Mouse (Mus musculus) ovary, postnatal 36 days (tissue): ENCODE results near the gene Pik3r5.

Source experiments
- DNase-seq: peaks from one replicate; pipeline ENCODE4 v3.0.0; 2022; ENCODE audit warnings: low spot score, mixed read lengths

Gene Pik3r5

DNA sequence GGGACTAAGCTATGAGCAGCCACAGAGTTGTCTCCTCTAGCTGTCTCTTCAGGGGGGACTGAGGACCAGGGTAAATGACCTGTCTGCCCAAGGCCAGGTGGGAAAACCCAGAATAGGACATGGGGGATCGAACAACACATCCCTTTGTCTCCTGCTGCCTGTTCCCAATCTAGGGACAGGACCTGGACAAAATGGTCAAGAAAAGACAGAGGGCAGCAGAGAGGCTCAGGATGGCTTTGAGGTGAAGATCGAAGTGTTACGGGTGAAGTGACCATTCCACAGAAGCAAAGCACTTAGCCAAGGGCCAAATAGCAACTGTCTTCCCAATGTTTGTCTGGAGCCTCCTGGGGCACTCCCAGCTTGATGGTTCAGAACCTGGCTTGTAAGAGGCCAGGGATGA is 54.2 kb downstream of the Pik3r5 start:
- DNase-seq = no peak

- no peak for DNase-seq
Observed at GRCm38 (mm10) chr11:68487720-68488119, 55.8 kb downstream of the Pik3r5 start.

DNA sequence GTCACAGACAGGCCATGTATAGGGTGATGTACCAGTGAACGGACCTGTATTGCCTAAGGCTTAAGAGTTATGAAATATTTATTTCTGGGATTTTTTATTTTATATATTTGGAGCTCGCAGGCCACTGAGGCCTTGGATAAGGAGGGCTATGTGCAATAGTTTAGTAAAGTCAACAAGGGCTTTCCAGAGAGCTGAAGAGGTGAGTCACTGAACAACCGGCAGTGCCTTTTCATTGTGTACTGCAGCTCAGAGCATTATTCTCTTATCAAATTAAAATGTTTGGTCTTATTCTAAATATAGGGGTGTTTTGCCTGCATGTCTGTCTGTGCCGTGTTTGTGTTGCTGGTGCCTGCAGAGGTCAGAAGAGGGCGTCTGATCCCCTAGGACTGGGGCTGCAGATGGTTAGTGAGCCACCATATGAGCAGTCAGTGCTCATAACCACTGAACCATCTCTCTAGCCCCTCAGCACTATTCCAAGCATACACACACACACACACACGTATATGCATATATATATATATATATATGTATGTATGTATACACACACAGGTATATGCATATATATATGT is 56.4 kb downstream of the Pik3r5 start:
- DNase-seq = no peak

DNA sequence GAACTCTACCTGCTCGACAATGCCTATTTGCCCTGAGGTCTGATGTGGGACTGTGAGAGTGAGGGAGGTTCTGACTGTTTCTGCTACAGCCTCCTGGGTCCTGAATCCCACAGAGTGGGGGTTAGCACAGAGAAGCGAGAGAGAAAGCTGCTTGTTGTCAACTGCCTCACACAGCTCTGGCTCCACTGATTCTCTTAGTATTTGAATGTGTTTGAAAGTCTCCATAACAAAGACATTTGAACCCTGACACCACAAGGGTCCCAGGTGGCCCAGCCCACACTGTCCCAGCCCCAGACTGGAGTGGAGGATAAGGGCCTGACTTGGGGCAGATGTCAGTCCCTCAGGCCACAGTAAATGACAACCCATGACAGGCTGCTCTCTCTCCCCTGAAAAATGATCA is 57.3 kb downstream of the Pik3r5 start:
- DNase-seq = no peak

GRCm38 (mm10) chr11:68492592-68492991 is 60.7 kb downstream of the Pik3r5 start:
- no peak for DNase-seq

DNA sequence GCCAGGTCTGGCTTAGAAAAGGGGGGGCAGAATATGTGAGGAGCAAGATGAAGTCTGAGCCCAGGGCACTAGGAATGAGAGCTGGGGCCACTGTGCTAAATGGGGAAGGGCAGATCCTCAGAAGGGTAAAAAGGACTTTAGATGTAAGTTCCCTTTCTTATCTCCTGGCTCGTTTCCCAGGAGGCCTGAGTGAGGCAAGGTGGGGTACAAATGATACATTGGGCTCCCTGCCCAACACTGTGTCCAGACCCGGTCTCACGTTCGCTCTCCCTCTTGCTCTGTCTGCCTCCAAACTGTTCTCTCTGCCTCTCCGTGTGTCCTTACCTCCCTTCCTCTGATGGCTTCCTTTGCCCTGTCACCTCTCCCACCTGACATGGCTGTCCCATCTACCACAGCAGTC is 61.8 kb downstream of the Pik3r5 start:
- no peak for DNase-seq

GRCm38 (mm10) chr11:68497081-68497480 is 65.2 kb downstream of the Pik3r5 start:
- no peak for DNase-seq

GRCm38 (mm10) chr11:68498517-68498916 is 66.6 kb downstream of the Pik3r5 start:
- no peak for DNase-seq

- DNase-seq = no peak
Observed at GRCm38 (mm10) chr11:68498999-68499699, 67.2 kb downstream of the Pik3r5 start.

DNA sequence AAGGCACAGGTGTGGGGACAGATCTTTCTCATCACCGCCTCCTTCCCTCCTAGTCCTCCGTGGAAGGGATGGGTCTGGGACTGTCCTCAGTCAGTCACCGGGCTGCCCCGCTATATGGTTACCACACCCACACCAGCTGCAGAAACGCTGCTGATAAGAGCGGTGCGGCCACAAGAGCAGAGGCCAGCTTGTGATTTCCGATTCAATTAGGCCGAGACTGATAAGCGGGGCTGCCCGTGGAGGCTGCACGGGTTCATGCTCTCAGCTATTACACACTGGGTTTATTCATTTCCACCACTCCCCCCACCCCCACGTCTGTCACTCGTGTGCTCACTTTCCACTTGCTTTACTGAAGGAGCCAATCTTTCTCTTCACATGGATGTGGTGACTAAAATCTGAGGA is 69.0 kb downstream of the Pik3r5 start:
- no peak for DNase-seq

DNA sequence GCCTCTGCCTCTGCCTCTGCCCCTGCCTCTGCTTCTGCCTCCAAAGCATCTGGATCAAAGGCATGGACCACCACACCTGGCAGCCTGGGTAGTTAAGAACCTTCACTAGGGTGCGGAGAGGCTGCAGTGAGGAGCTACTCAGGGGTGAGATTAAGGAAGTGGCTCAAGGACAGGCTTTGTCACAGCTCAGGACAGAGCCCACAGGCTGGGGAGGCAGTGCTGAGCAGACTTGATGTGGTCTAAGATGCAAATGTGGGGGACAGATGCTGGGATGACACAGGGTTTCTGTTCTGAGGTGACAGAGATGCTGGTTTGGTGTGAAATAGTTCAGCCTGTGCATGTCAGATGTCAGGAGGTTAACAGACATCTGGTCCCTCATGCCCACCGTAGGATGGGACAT is 70.5 kb downstream of the Pik3r5 start:
- DNase-seq = no peak

- DNase-seq = no peak
Observed at GRCm38 (mm10) chr11:68502902-68503629, 71.1 kb downstream of the Pik3r5 start, which contains the start of gene Pik3r6. TSS of gene Pik3r6 (plus strand) at chr11:68503019.

- no peak for DNase-seq
Observed at GRCm38 (mm10) chr11:68504913-68505312, 73.0 kb downstream of the Pik3r5 start.

- no peak for DNase-seq
Observed at GRCm38 (mm10) chr11:68507246-68507645, 75.3 kb downstream of the Pik3r5 start.

DNA sequence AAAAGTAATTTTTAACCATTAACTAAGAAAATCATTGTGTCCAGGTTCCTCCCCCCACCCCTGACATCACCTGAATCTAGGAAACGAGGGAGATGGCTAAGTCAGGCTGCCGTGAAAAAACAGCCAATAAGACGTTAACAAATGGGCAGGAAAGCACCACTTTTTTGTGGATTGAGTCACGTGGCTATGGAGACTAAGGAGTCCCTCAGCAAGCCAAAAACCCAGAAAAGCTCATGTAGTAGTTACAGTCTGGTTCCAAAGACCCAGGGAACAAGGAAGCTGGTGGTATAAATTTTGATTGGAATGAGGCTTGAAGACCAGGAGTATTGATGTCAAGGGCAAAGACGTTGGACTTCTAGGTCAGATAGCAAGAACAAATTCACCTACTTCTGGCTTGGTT is 76.7 kb downstream of the Pik3r5 start:
- DNase-seq = no peak

- no peak for DNase-seq
Observed at GRCm38 (mm10) chr11:68509194-68509593, 77.3 kb downstream of the Pik3r5 start.

GRCm38 (mm10) chr11:68513969-68514368 is 82.0 kb downstream of the Pik3r5 start:
- DNase-seq = no peak

DNA sequence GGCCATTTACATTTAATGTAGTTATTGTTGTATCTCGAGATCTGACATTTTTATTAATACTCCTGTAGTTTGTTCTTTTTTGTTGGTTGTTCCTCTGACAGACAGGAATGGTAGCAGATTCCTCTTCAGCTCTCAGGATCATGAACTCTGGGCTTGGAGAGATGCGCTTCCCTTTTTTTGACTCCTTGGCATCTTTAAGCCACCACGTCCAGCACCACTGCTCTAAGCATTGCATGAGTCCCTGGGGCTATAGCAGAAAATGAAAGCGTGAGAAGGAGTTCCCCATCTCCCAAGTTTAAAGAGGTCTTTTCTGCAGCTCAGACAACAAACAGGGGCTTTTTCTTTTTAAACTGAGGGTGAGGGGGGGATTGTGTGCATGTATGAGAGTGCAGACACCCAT is 87.4 kb downstream of the Pik3r5 start:
- DNase-seq = no peak

- no peak for DNase-seq
Observed at GRCm38 (mm10) chr11:68519815-68520214, 87.9 kb downstream of the Pik3r5 start.

DNA sequence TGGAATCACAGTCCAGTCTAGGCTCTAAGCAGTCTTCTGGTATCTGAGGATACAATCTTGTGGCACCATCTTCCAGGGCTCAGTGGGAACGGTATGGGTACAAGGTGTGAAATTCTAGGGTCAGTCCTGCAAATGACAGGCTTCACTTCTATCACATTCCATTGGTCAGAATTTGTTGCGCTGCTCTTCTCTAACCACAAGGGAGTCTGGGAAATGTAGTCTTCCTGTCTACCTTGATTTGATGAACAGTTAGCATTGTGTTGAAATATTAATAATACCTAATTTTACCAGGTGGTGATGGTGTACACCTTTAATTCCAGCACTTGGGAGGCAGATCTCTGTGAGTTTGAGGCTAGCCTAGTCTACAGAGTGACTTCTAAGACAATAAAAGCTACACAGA is 88.5 kb downstream of the Pik3r5 start:
- DNase-seq = no peak

- no peak for DNase-seq
Observed at GRCm38 (mm10) chr11:68521352-68521751, 89.4 kb downstream of the Pik3r5 start.

DNA sequence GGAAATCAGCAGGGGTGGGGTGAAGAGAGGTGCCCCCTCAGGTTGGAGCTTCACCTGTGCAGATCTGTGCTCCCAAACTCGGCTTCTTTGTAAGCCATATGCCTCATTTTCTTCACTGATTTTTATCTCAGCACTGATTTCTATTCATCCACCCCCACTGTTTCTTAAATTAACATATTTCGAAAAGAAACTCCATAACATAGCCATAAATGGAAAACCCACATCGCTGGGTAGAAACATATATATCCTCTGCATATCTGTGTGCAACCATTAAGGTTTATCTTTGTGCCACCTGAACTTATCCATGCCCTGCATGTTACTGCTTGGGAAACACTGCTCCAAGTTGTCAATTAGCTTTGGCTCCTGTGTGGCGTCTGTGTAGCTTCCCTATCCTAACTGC is 94.5 kb downstream of the Pik3r5 start:
- no peak for DNase-seq

- DNase-seq = peak; percentile 59
Observed at GRCm38 (mm10) chr11:68531066-68531806, 99.3 kb downstream of the Pik3r5 start.
